Mouse (Mus musculus): ENCODE measurements around the gene Uqcrc1.

The Uqcrc1 gene

GRCm38 (mm10) chr9:108936418-108937364, at the start of gene Uqcrc1:
Gene Uqcrc1 (plus strand): TSS chr9:108936633.
- DNase-seq (ENCODE audit: low read depth, low spot score): peak; percentile 91

- DNase-seq (ENCODE audit: low read depth, low spot score): no peak
These were observed 24.1 kb upstream of the Uqcrc1 start for GRCm38 (mm10) chr9:108912308-108912707.

GRCm38 (mm10) chr9:108913161-108913560, 23.3 kb upstream of the Uqcrc1 start:
- DNase-seq (ENCODE audit: low read depth, low spot score): no peak

- DNase-seq (ENCODE audit: low read depth, low spot score): no peak
These were observed 22.8 kb upstream of the Uqcrc1 start for GRCm38 (mm10) chr9:108913621-108914020.

GRCm38 (mm10) chr9:108914491-108914890, 21.9 kb upstream of the Uqcrc1 start, which contains the start of gene Tmem89:
Gene Tmem89 (plus strand): TSS chr9:108914619.
- DNase-seq (ENCODE audit: low read depth, low spot score): no peak

GRCm38 (mm10) chr9:108925897-108926296, 10.5 kb upstream of the Uqcrc1 start:
- DNase-seq (ENCODE audit: low read depth, low spot score): no peak

GRCm38 (mm10) chr9:108928424-108928823, 8.0 kb upstream of the Uqcrc1 start:
- no peak for DNase-seq (ENCODE audit: low read depth, low spot score)

GRCm38 (mm10) chr9:108935991-108936390, 442 bp upstream of the Uqcrc1 start:
- no peak for DNase-seq (ENCODE audit: low read depth, low spot score)

GRCm38 (mm10) chr9:108945111-108945510, 8.7 kb downstream of the Uqcrc1 start:
- peak; percentile 21 for DNase-seq (ENCODE audit: low read depth, low spot score)

GRCm38 (mm10) chr9:108945608-108946007, 9.2 kb downstream of the Uqcrc1 start:
- DNase-seq (ENCODE audit: low read depth, low spot score): no peak

- no peak for DNase-seq (ENCODE audit: low read depth, low spot score)
These were observed 13.0 kb downstream of the Uqcrc1 start for GRCm38 (mm10) chr9:108949231-108949966.

- no peak for DNase-seq (ENCODE audit: low read depth, low spot score)
These were observed 13.7 kb downstream of the Uqcrc1 start for GRCm38 (mm10) chr9:108949967-108950728.

- no peak for DNase-seq (ENCODE audit: low read depth, low spot score)
These were observed 16.7 kb downstream of the Uqcrc1 start, which contains the start of gene Col7a1 for GRCm38 (mm10) chr9:108953081-108953636. Gene Col7a1 (plus strand): TSS chr9:108953586.

- no peak for DNase-seq (ENCODE audit: low read depth, low spot score)
These were observed 18.8 kb downstream of the Uqcrc1 start for GRCm38 (mm10) chr9:108955241-108955640.

- no peak for DNase-seq (ENCODE audit: low read depth, low spot score)
These were observed 19.4 kb downstream of the Uqcrc1 start for GRCm38 (mm10) chr9:108955846-108956245.

- DNase-seq (ENCODE audit: low read depth, low spot score): no peak
These were observed 27.1 kb downstream of the Uqcrc1 start for GRCm38 (mm10) chr9:108963577-108963976.

GRCm38 (mm10) chr9:108964338-108964737, 27.9 kb downstream of the Uqcrc1 start:
- no peak for DNase-seq (ENCODE audit: low read depth, low spot score)

GRCm38 (mm10) chr9:108970623-108971022, 34.2 kb downstream of the Uqcrc1 start:
- DNase-seq (ENCODE audit: low read depth, low spot score): no peak

GRCm38 (mm10) chr9:108976483-108976882, 40.0 kb downstream of the Uqcrc1 start:
- no peak for DNase-seq (ENCODE audit: low read depth, low spot score)

GRCm38 (mm10) chr9:108977966-108978365, 41.5 kb downstream of the Uqcrc1 start:
- no peak for DNase-seq (ENCODE audit: low read depth, low spot score)

- no peak for DNase-seq (ENCODE audit: low read depth, low spot score)
These were observed 46.1 kb downstream of the Uqcrc1 start for GRCm38 (mm10) chr9:108982498-108982897.

Measured in telencephalon, adult 2 months (tissue).